Mouse (Mus musculus): ENCODE measurements around the gene Fgfr2. TPM values are rescaled to one million over a fixed set of nuclear protein-coding genes. Genes with fewer than 3 reads are reported as not detected.

Fgfr2 gene
- polyA plus RNA-seq, 1 experiment from 2014 or later: 104 TPM

GRCm38 (mm10) chr7:132767999-132768370 lies 355.2 kb downstream of the Fgfr2 start:
- H3K4me2 ChIP-seq: no peak overlapping the region
- H3K4me3 ChIP-seq (replicated peaks): no peak overlapping the region
- peaks cover 13% of the 10 kb centered on the region for H3K4me1 ChIP-seq
- no peak for ATAC-seq (ENCODE audit: insufficient read depth, low FRiP score, low read depth)
- H3K36me3 ChIP-seq: no peaks in the 10 kb centered on the region
- 84% methylated on average over 4 of the region's 4 CpGs for WGBS
- no peak overlapping the region for H3K27ac ChIP-seq
- no peaks in the 10 kb centered on the region for H3K27me3 ChIP-seq (replicated peaks)
- no peaks in the 10 kb centered on the region for H3K9me3 ChIP-seq
- H3K9ac ChIP-seq: no peak overlapping the region

GRCm38 (mm10) chr7:132767233-132767998 lies 355.7 kb downstream of the Fgfr2 start:
- H3K9me3 ChIP-seq: no peaks in the 10 kb centered on the region
- ATAC-seq (ENCODE audit: insufficient read depth, low FRiP score, low read depth): no peak
- peaks cover 13% of the 10 kb centered on the region for H3K4me1 ChIP-seq
- no peak overlapping the region for H3K9ac ChIP-seq
- no peak overlapping the region for H3K4me2 ChIP-seq
- H3K27ac ChIP-seq: no peak overlapping the region
- no peak overlapping the region for H3K4me3 ChIP-seq (replicated peaks)
- 75% methylated on average over 12 of the region's 12 CpGs for WGBS
- H3K36me3 ChIP-seq: no peaks in the 10 kb centered on the region
- no peaks in the 10 kb centered on the region for H3K27me3 ChIP-seq (replicated peaks)

GRCm38 (mm10) chr7:132766235-132766871 lies 356.8 kb downstream of the Fgfr2 start:
- H3K4me2 ChIP-seq: no peak overlapping the region
- H3K27ac ChIP-seq: peak overlapping the region; percentile 44
- no peaks in the 10 kb centered on the region for H3K9me3 ChIP-seq
- no peaks in the 10 kb centered on the region for H3K27me3 ChIP-seq (replicated peaks)
- H3K9ac ChIP-seq: no peak overlapping the region
- H3K4me3 ChIP-seq (replicated peaks): no peak overlapping the region
- 65% methylated on average over 11 of the region's 11 CpGs for WGBS
- ATAC-seq (ENCODE audit: insufficient read depth, low FRiP score, low read depth): peak; percentile 70
- peaks cover 13% of the 10 kb centered on the region for H3K4me1 ChIP-seq
- H3K36me3 ChIP-seq: no peaks in the 10 kb centered on the region

GRCm38 (mm10) chr7:132765629-132766186 lies 357.4 kb downstream of the Fgfr2 start:
- WGBS: 71% methylated on average over 3 of the region's 3 CpGs
- Histone ChIP-seq H3K4me2 (no peak overlapping the region), H3K27ac (peak overlapping the region; percentile 44; the same call in 1 of the 2 replicates), H3K27me3 (replicated peaks) (no peaks in the 10 kb centered on the region), H3K4me1 (peaks cover 13% of the 10 kb centered on the region), H3K4me3 (replicated peaks) (no peak overlapping the region), H3K9me3 (no peaks in the 10 kb centered on the region), H3K36me3 (no peaks in the 10 kb centered on the region), H3K9ac (no peak overlapping the region)
- no peak for ATAC-seq (ENCODE audit: insufficient read depth, low FRiP score, low read depth)

- Histone ChIP-seq H3K9me3 (no peaks in the 10 kb centered on the region), H3K4me3 (replicated peaks) (no peak overlapping the region), H3K36me3 (no peaks in the 10 kb centered on the region), H3K4me2 (no peak overlapping the region), H3K27me3 (replicated peaks) (no peaks in the 10 kb centered on the region), H3K9ac (no peak overlapping the region), H3K27ac (no peak overlapping the region), H3K4me1 (peaks cover 13% of the 10 kb centered on the region)
- no peak for ATAC-seq (ENCODE audit: insufficient read depth, low FRiP score, low read depth)
- 68% methylated on average over 4 of the region's 4 CpGs for WGBS
Observed at GRCm38 (mm10) chr7:132764896-132765491, 358.2 kb downstream of the Fgfr2 start.

GRCm38 (mm10) chr7:132764314-132764713 lies 358.8 kb downstream of the Fgfr2 start:
- H3K9me3 ChIP-seq: no peaks in the 10 kb centered on the region
- no peak overlapping the region for H3K4me3 ChIP-seq (replicated peaks)
- H3K27ac ChIP-seq: no peak overlapping the region
- no peaks in the 10 kb centered on the region for H3K27me3 ChIP-seq (replicated peaks)
- 87% methylated on average over 4 of the region's 4 CpGs for WGBS
- no peak overlapping the region for H3K9ac ChIP-seq
- no peak overlapping the region for H3K4me2 ChIP-seq
- H3K4me1 ChIP-seq: peaks cover 13% of the 10 kb centered on the region
- ATAC-seq (ENCODE audit: insufficient read depth, low FRiP score, low read depth): no peak
- H3K36me3 ChIP-seq: no peaks in the 10 kb centered on the region

- WGBS: 83% methylated on average over 5 of the region's 5 CpGs
Observed at GRCm38 (mm10) chr7:132763911-132764310, 359.2 kb downstream of the Fgfr2 start.

GRCm38 (mm10) chr7:132763351-132763750 lies 359.8 kb downstream of the Fgfr2 start:
- Histone ChIP-seq H3K4me2 (no peak overlapping the region), H3K9ac (no peak overlapping the region), H3K36me3 (no peaks in the 10 kb centered on the region; the same call in 1 of the 2 replicates), H3K27me3 (replicated peaks) (no peaks in the 10 kb centered on the region), H3K9me3 (no peaks in the 10 kb centered on the region), H3K4me1 (peaks cover 9% of the 10 kb centered on the region), H3K27ac (no peak overlapping the region), H3K4me3 (replicated peaks) (no peak overlapping the region)
- WGBS: 95% methylated on average over 6 of the region's 6 CpGs
- ATAC-seq (ENCODE audit: insufficient read depth, low FRiP score, low read depth): no peak

More at GRCm38 (mm10) chr7:132763911-132764310, 359.2 kb downstream of the Fgfr2 start:
- no peak overlapping the region for H3K27ac ChIP-seq
- no peak for ATAC-seq (ENCODE audit: insufficient read depth, low FRiP score, low read depth)
- H3K4me2 ChIP-seq: no peak overlapping the region
- H3K36me3 ChIP-seq: no peaks in the 10 kb centered on the region
- no peaks in the 10 kb centered on the region for H3K27me3 ChIP-seq (replicated peaks)
- no peaks in the 10 kb centered on the region for H3K9me3 ChIP-seq
- H3K4me3 ChIP-seq (replicated peaks): no peak overlapping the region
- H3K9ac ChIP-seq: no peak overlapping the region
- peaks cover 11% of the 10 kb centered on the region for H3K4me1 ChIP-seq

GRCm38 (mm10) chr7:132761409-132761808 lies 361.7 kb downstream of the Fgfr2 start:
- Histone ChIP-seq H3K9ac (no peak overlapping the region), H3K27ac (no peak overlapping the region), H3K36me3 (peaks cover 2% of the 10 kb centered on the region; the same call in 1 of the 2 replicates), H3K27me3 (replicated peaks) (no peaks in the 10 kb centered on the region), H3K4me1 (peaks cover 6% of the 10 kb centered on the region; the same call in 1 of the 2 replicates), H3K4me3 (replicated peaks) (no peak overlapping the region), H3K4me2 (no peak overlapping the region), H3K9me3 (no peaks in the 10 kb centered on the region)
- ATAC-seq (ENCODE audit: insufficient read depth, low FRiP score, low read depth): no peak
- 79% methylated on average over 2 of the region's 2 CpGs for WGBS

- 90% methylated on average over 6 of the region's 6 CpGs for WGBS
- H3K36me3 ChIP-seq: peaks cover 2% of the 10 kb centered on the region; the same call in 1 of the 2 replicates
Observed at GRCm38 (mm10) chr7:132760589-132761180, 362.5 kb downstream of the Fgfr2 start.

GRCm38 (mm10) chr7:132759926-132760325 lies 363.2 kb downstream of the Fgfr2 start:
- H3K27me3 ChIP-seq (replicated peaks): no peaks in the 10 kb centered on the region
- H3K36me3 ChIP-seq: peaks cover 2% of the 10 kb centered on the region; the same call in 1 of the 2 replicates
- 94% methylated on average over 6 of the region's 6 CpGs for WGBS
- no peak overlapping the region for H3K27ac ChIP-seq
- no peak for ATAC-seq (ENCODE audit: insufficient read depth, low FRiP score, low read depth)
- no peak overlapping the region for H3K9ac ChIP-seq
- peaks cover 1% of the 10 kb centered on the region; the same call in 1 of the 2 replicates for H3K4me1 ChIP-seq
- H3K9me3 ChIP-seq: no peaks in the 10 kb centered on the region
- no peak overlapping the region for H3K4me2 ChIP-seq
- no peak overlapping the region for H3K4me3 ChIP-seq (replicated peaks)

More at GRCm38 (mm10) chr7:132760589-132761180, 362.5 kb downstream of the Fgfr2 start:
- H3K27ac ChIP-seq: no peak overlapping the region
- no peak overlapping the region for H3K9ac ChIP-seq
- H3K4me3 ChIP-seq (replicated peaks): no peak overlapping the region
- H3K9me3 ChIP-seq: no peaks in the 10 kb centered on the region
- H3K4me2 ChIP-seq: no peak overlapping the region
- H3K4me1 ChIP-seq: peaks cover 1% of the 10 kb centered on the region; the same call in 1 of the 2 replicates
- ATAC-seq (ENCODE audit: insufficient read depth, low FRiP score, low read depth): no peak
- no peaks in the 10 kb centered on the region for H3K27me3 ChIP-seq (replicated peaks)
